Mouse (Mus musculus): Measurements from ENCODE around the gene Mta3.

The Mta3 gene

GRCm38 (mm10) chr17:83706116-83706593, at the start of gene Mta3:
TSS of gene Mta3 (plus strand) at chr17:83706163.
- DNase-seq (ENCODE audit: low read depth), result peak; percentile 75

GRCm38 (mm10) chr17:83657375-83657774, 48.6 kb upstream of the Mta3 start:
- DNase-seq (ENCODE audit: low read depth), result no peak

GRCm38 (mm10) chr17:83658943-83659342, 47.0 kb upstream of the Mta3 start:
- no peak for DNase-seq (ENCODE audit: low read depth)

- no peak for DNase-seq (ENCODE audit: low read depth)
These were observed 41.2 kb upstream of the Mta3 start for GRCm38 (mm10) chr17:83664761-83665160.

- peak; percentile 67 for DNase-seq (ENCODE audit: low read depth)
These were observed 39.2 kb upstream of the Mta3 start for GRCm38 (mm10) chr17:83666597-83667287.

GRCm38 (mm10) chr17:83667934-83668690, 37.9 kb upstream of the Mta3 start:
- DNase-seq (ENCODE audit: low read depth), result no peak

GRCm38 (mm10) chr17:83672685-83673084, 33.3 kb upstream of the Mta3 start:
- DNase-seq (ENCODE audit: low read depth), result no peak

- DNase-seq (ENCODE audit: low read depth), result no peak
These were observed 28.6 kb upstream of the Mta3 start for GRCm38 (mm10) chr17:83677370-83677769.

GRCm38 (mm10) chr17:83681977-83682376, 24.0 kb upstream of the Mta3 start:
- DNase-seq (ENCODE audit: low read depth), result no peak

- DNase-seq (ENCODE audit: low read depth), result no peak
These were observed 21.5 kb upstream of the Mta3 start for GRCm38 (mm10) chr17:83684475-83684874.

- peak; percentile 17 for DNase-seq (ENCODE audit: low read depth)
These were observed 15.5 kb upstream of the Mta3 start for GRCm38 (mm10) chr17:83690418-83690817.

GRCm38 (mm10) chr17:83691379-83691778, 14.6 kb upstream of the Mta3 start:
- DNase-seq (ENCODE audit: low read depth), result no peak

GRCm38 (mm10) chr17:83693941-83694340, 12.0 kb upstream of the Mta3 start:
- DNase-seq (ENCODE audit: low read depth), result no peak

- peak; percentile 49 for DNase-seq (ENCODE audit: low read depth)
These were observed 10.2 kb upstream of the Mta3 start for GRCm38 (mm10) chr17:83695785-83696184.

GRCm38 (mm10) chr17:83699062-83699724, 6.8 kb upstream of the Mta3 start:
- DNase-seq (ENCODE audit: low read depth), result no peak

- DNase-seq (ENCODE audit: low read depth), result no peak
These were observed 5.8 kb upstream of the Mta3 start for GRCm38 (mm10) chr17:83700125-83700524.

- DNase-seq (ENCODE audit: low read depth), result no peak
These were observed 1.5 kb upstream of the Mta3 start for GRCm38 (mm10) chr17:83704469-83704868.

- peak; percentile 74 for DNase-seq (ENCODE audit: low read depth)
These were observed 429 bp upstream of the Mta3 start for GRCm38 (mm10) chr17:83705352-83706115.

- DNase-seq (ENCODE audit: low read depth), result peak; percentile 64
These were observed 697 bp downstream of the Mta3 start for GRCm38 (mm10) chr17:83706594-83707126.

GRCm38 (mm10) chr17:83707372-83707771, 1.4 kb downstream of the Mta3 start:
- peak; percentile 74 for DNase-seq (ENCODE audit: low read depth)

- peak; percentile 80 for DNase-seq (ENCODE audit: low read depth)
These were observed 1.9 kb downstream of the Mta3 start for GRCm38 (mm10) chr17:83707846-83708245.

GRCm38 (mm10) chr17:83708256-83708655, 2.3 kb downstream of the Mta3 start:
- peak; percentile 73 for DNase-seq (ENCODE audit: low read depth)

Data from induced T-regulatory cell, adult 2 months (primary cell).